Mouse (Mus musculus) layer of hippocampus, adult 9-10 months (tissue): ENCODE data around the gene Neu1.
"Not testable (repeated sequence)": the region's sequence is repeated elsewhere in the genome, so short reads cannot be mapped to it uniquely, and the experiment has no call there.

ENCODE experiments used
- DNase-seq: peaks from one replicate; pipeline ENCODE4 v3.0.0; 2022; ENCODE audit warnings: low spot score

The Neu1 gene

GRCm38 (mm10) chr17:34931061-34931734, at the start of gene Neu1:
Neu1 (plus strand) TSS chr17:34931253.
- DNase-seq: peak; percentile 97

- DNase-seq: no peak
Observed at GRCm38 (mm10) chr17:34881683-34882310, 49.3 kb upstream of the Neu1 start, which contains the start of gene Gm20547. Gm20547 (minus strand) TSS chr17:34882042.

- no peak for DNase-seq
Observed at GRCm38 (mm10) chr17:34883332-34883731, 47.7 kb upstream of the Neu1 start.

GRCm38 (mm10) chr17:34884704-34885103, 46.3 kb upstream of the Neu1 start:
- DNase-seq: no peak

- DNase-seq: no peak
Observed at GRCm38 (mm10) chr17:34885615-34886014, 45.4 kb upstream of the Neu1 start.

GRCm38 (mm10) chr17:34887942-34888341, 43.1 kb upstream of the Neu1 start:
- DNase-seq: no peak

- DNase-seq: no peak
Observed at GRCm38 (mm10) chr17:34890074-34890743, 40.8 kb upstream of the Neu1 start.

GRCm38 (mm10) chr17:34891377-34891776, 39.7 kb upstream of the Neu1 start:
- no peak for DNase-seq

- no peak for DNase-seq
Observed at GRCm38 (mm10) chr17:34893072-34893824, 37.8 kb upstream of the Neu1 start.

GRCm38 (mm10) chr17:34894074-34894597, 36.9 kb upstream of the Neu1 start:
- DNase-seq: peak; percentile 82

- no peak for DNase-seq
Observed at GRCm38 (mm10) chr17:34894801-34895530, 36.1 kb upstream of the Neu1 start.

GRCm38 (mm10) chr17:34895724-34896123, 35.3 kb upstream of the Neu1 start:
- DNase-seq: no peak

GRCm38 (mm10) chr17:34896366-34896765, 34.7 kb upstream of the Neu1 start:
- no peak for DNase-seq

- peak; percentile 43 for DNase-seq
Observed at GRCm38 (mm10) chr17:34897373-34898159, 33.5 kb upstream of the Neu1 start.

GRCm38 (mm10) chr17:34898160-34898586, 32.9 kb upstream of the Neu1 start, which contains the start of the genes C2 and Ehmt2:
C2 (minus strand) TSS chr17:34898265.
Ehmt2 (plus strand) TSS chr17:34898469.
- peak; percentile 39 for DNase-seq

- no peak for DNase-seq
Observed at GRCm38 (mm10) chr17:34898706-34899052, 32.4 kb upstream of the Neu1 start.

GRCm38 (mm10) chr17:34899053-34899889, 31.8 kb upstream of the Neu1 start:
- no peak for DNase-seq

- no peak for DNase-seq
Observed at GRCm38 (mm10) chr17:34899890-34900243, 31.2 kb upstream of the Neu1 start.

GRCm38 (mm10) chr17:34900826-34901225, 30.2 kb upstream of the Neu1 start:
- not testable (repeated sequence) for DNase-seq

GRCm38 (mm10) chr17:34901948-34902347, 29.1 kb upstream of the Neu1 start:
- not testable (repeated sequence) for DNase-seq
